Mouse (Mus musculus) urinary bladder, adult 2 months (tissue): ENCODE measurements around the gene Calcr. TPM values are rescaled to one million over a fixed set of nuclear protein-coding genes. Genes with fewer than 3 reads are reported as not detected.
"Not testable (repeated sequence)": the region's sequence is repeated elsewhere in the genome, so short reads cannot be mapped to it uniquely, and the experiment has no call there.

Source experiments
- DNase-seq: peaks from one replicate; pipeline ENCODE4 v3.0.0; 2022; ENCODE audit warnings: low spot score
- polyA plus RNA-seq: library from polyadenylated mRNA; depleted of rRNA; stranded (reverse); fragments of >200 nt; gene quantifications from 2 replicates; pipeline ENCODE4 v1.2.3, GENCODE M21; 2012; rRNA removed

Calcr gene
- not detected in 2 replicates for polyA plus RNA-seq

GRCm38 (mm10) chr6:3764230-3764764 lies at the start of gene Calcr:
TSS of gene Calcr (minus strand) at chr6:3764714.
- no peak for DNase-seq

- DNase-seq, result no peak
Measured at GRCm38 (mm10) chr6:3767485-3767884, 3.0 kb upstream of the Calcr start.

GRCm38 (mm10) chr6:3763171-3763967 lies 1.1 kb downstream of the Calcr start:
- no peak for DNase-seq

GRCm38 (mm10) chr6:3751576-3751975 lies 12.9 kb downstream of the Calcr start:
- no peak for DNase-seq

- no peak for DNase-seq
Measured at GRCm38 (mm10) chr6:3749624-3750023, 14.9 kb downstream of the Calcr start.

GRCm38 (mm10) chr6:3745546-3745945 lies 19.0 kb downstream of the Calcr start:
- DNase-seq, result no peak

- DNase-seq, result no peak
Measured at GRCm38 (mm10) chr6:3741996-3742713, 22.4 kb downstream of the Calcr start.

- no peak for DNase-seq
Measured at GRCm38 (mm10) chr6:3741296-3741695, 23.2 kb downstream of the Calcr start.

GRCm38 (mm10) chr6:3730246-3730867 lies 34.2 kb downstream of the Calcr start:
- DNase-seq, result no peak

GRCm38 (mm10) chr6:3688087-3688642 lies 76.3 kb downstream of the Calcr start:
- DNase-seq, result no peak

- not testable (repeated sequence) for DNase-seq
Measured at GRCm38 (mm10) chr6:3678286-3678685, 86.2 kb downstream of the Calcr start.

- DNase-seq, result no peak
Measured at GRCm38 (mm10) chr6:3677806-3678205, 86.7 kb downstream of the Calcr start.

- DNase-seq, result not testable (repeated sequence)
Measured at GRCm38 (mm10) chr6:3671941-3672340, 92.6 kb downstream of the Calcr start.

GRCm38 (mm10) chr6:3664147-3664716 lies 100.3 kb downstream of the Calcr start:
- no peak for DNase-seq

- DNase-seq, result no peak
Measured at GRCm38 (mm10) chr6:3658405-3658804, 106.1 kb downstream of the Calcr start.

Other genes with a start within 250 kb of the Calcr start
- gene Tfpi2, start 224.2 kb upstream of the Calcr start, polyA plus RNA-seq, result 3.8 and 3.9 TPM in 2 replicates
- not detected in 2 replicates for gene Gngt1, start 229.1 kb upstream of the Calcr start, polyA plus RNA-seq
- 47.8 and 50.5 TPM in 2 replicates for gene Gng11, start 239.2 kb upstream of the Calcr start, polyA plus RNA-seq